In the genomic region with DNA sequence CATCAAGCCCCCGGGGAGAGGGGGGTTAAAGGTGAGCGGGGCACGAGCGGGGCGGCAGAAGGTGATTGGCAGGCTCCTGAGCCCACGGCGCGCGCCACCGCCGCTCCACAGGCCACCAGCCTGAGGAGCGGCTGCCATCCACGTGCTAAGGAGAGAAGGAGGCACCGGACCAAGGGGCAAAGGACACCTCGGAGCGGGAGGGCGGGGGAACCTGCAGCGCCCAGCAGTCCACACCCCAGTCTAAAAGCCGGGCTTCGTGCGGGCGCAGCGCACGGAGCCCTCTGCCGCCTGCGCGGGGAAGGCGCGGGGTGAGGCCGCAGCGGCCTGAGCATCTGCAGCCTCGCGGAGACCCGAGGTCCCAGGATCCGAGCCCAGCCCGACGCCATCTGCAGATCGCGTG, we compare ENCODE assay signal across 8 mouse cellular contexts. TPM values are rescaled to one million over a fixed set of nuclear protein-coding genes. Genes with fewer than 3 reads are reported as not detected.
DNase-seq lines count a peak whose midpoint lies in the region; ATAC-seq and TF ChIP-seq lines count a peak whose summit lies in the region.

A gene (plus strand): TSS at position 238 of the 400 bp plus-strand sequence.

- peaks cover 37% of the 10 kb centered on the region for H3K27me3 ChIP-seq in forebrain, embryonic 16.5 days (replicated peaks; ENCODE audit: control insufficient read depth, insufficient read depth, low read length)
- H3K27me3 ChIP-seq in intestine, embryonic 14.5 days (replicated peaks; ENCODE audit: control insufficient read depth, insufficient read depth, low read length), result peaks cover 53% of the 10 kb centered on the region
- H3K27me3 ChIP-seq in liver, embryonic 15.5 days, result peaks cover 68% of the 10 kb centered on the region

- H3K27ac ChIP-seq in layer of hippocampus, adult 2 months, result no peak within 1 kb of the TSS
- H3K27ac ChIP-seq in forebrain, embryonic 16.5 days (ENCODE audit: low read length), result no peak within 1 kb of the TSS
- no peak within 1 kb of the TSS for H3K27ac ChIP-seq in intestine, embryonic 14.5 days (ENCODE audit: low read depth)
- H3K27ac ChIP-seq in liver, embryonic 15.5 days (replicated peaks), result no peak within 1 kb of the TSS

- no peak within 1 kb of the TSS; the same call in 1 of the 2 replicates for H3K9ac ChIP-seq in forebrain, embryonic 16.5 days (replicated peaks; ENCODE audit: low read depth, low read length)
- H3K9ac ChIP-seq in intestine, embryonic 14.5 days (ENCODE audit: low read length), result no peak within 1 kb of the TSS
- H3K9ac ChIP-seq in liver, embryonic 15.5 days, result no peak within 1 kb of the TSS

- no peak within 1 kb of the TSS for H3K4me3 ChIP-seq in layer of hippocampus, adult 2 months
- 0 out of 2 replicates have a peak within 1 kb of the TSS, but pooled peaks have one; percentile 6 for H3K4me3 ChIP-seq in forebrain, embryonic 16.5 days (replicated peaks; ENCODE audit: low read length)
- no peak within 1 kb of the TSS for H3K4me3 ChIP-seq in intestine, embryonic 14.5 days (ENCODE audit: low read depth, low read length)
- H3K4me3 ChIP-seq in liver, embryonic 15.5 days (replicated peaks), result no peak within 1 kb of the TSS

- 0 out of 2 replicates have a peak, but pooled peaks have one; percentile 6 for TF ChIP-seq CTCF in layer of hippocampus, adult 2 months (conservative IDR thresholded peaks at IDR 0.05)

- H3K36me3 ChIP-seq in forebrain, embryonic 16.5 days (ENCODE audit: control insufficient read depth, insufficient read depth), result no peaks in the 10 kb centered on the region
- H3K36me3 ChIP-seq in intestine, embryonic 14.5 days (ENCODE audit: control insufficient read depth, insufficient read depth, low read length), result no peaks in the 10 kb centered on the region
- H3K36me3 ChIP-seq in liver, embryonic 15.5 days (replicated peaks), result no peaks in the 10 kb centered on the region

- peak within 1 kb of the TSS; percentile 25 for H3K4me2 ChIP-seq in forebrain, embryonic 16.5 days (ENCODE audit: low read length)
- H3K4me2 ChIP-seq in intestine, embryonic 14.5 days (ENCODE audit: low read length), result peak within 1 kb of the TSS; percentile 28
- peak within 1 kb of the TSS; percentile 23; the same call in 1 of the 2 replicates for H3K4me2 ChIP-seq in liver, embryonic 15.5 days

- H3K9me3 ChIP-seq in forebrain, embryonic 16.5 days (ENCODE audit: control insufficient read depth, low read length), result no peaks in the 10 kb centered on the region
- no peaks in the 10 kb centered on the region for H3K9me3 ChIP-seq in intestine, embryonic 14.5 days (ENCODE audit: control insufficient read depth, low read length)
- no peaks in the 10 kb centered on the region for H3K9me3 ChIP-seq in liver, embryonic 15.5 days (replicated peaks)

- 2% methylated on average over 39 of the region's 39 CpGs for WGBS in forebrain, embryonic 16.5 days
- 2% methylated on average over 39 of the region's 39 CpGs for WGBS in intestine, embryonic 14.5 days
- 5% methylated on average over 39 of the region's 39 CpGs for WGBS in liver, embryonic 15.5 days (ENCODE audit: insufficient replicate concordance)

- no peak for DNase-seq in layer of hippocampus, adult 2 months (ENCODE audit: low spot score in 2 of 2)
- DNase-seq in layer of hippocampus, adult 9-11 months, result no peak
- no peak for DNase-seq in intestine, embryonic 14.5 days (ENCODE audit: low spot score)
- DNase-seq in cerebellum, postnatal 14 days, result no peak
- DNase-seq in layer of hippocampus, postnatal 10 days (ENCODE audit: low spot score in 2 of 2), result no peak
- no peak for DNase-seq in layer of hippocampus, adult 9-10 months (ENCODE audit: low spot score)

- no peak for ATAC-seq in forebrain, embryonic 16.5 days
- peak; percentile 71 for ATAC-seq in intestine, embryonic 14.5 days (replicated peaks; ENCODE audit: low FRiP score, low TSS enrichment, low read depth)
- ATAC-seq in liver, embryonic 15.5 days (ENCODE audit: insufficient read depth), result no peak

- no peaks in the 10 kb centered on the region for H3K4me1 ChIP-seq in forebrain, embryonic 16.5 days (replicated peaks; ENCODE audit: control insufficient read depth, insufficient read depth, low read length)
- no peaks in the 10 kb centered on the region for H3K4me1 ChIP-seq in intestine, embryonic 14.5 days (replicated peaks; ENCODE audit: control insufficient read depth, insufficient read depth, low read length)
- H3K4me1 ChIP-seq in liver, embryonic 15.5 days (replicated peaks), result no peaks in the 10 kb centered on the region

RNA-seq across cellular contexts. Expression of the gene that starts here (rescaled TPM):
- total RNA-seq in layer of hippocampus, adult 2 months (2021), result 1 to 10 TPM; 6.2 to 6.7 TPM
- 0.68 and 0.76 TPM in 2 replicates for polyA plus RNA-seq in forebrain, embryonic 16.5 days (2015; fragmentation: Nextera tagmentation; extraction: Ambion mirVana)
- 5.2 and 6.4 TPM in 2 replicates for polyA plus RNA-seq in intestine, embryonic 14.5 days (2014; fragmentation: Nextera tagmentation; extraction: Ambion mirVana)
- 9.6 and 11.9 TPM in 2 replicates for polyA plus RNA-seq in liver, embryonic 15.5 days (2015; fragmentation: Nextera tagmentation; extraction: Ambion mirVana)
- 1 to 10 TPM; 3.6 to 4.4 TPM for total RNA-seq in layer of hippocampus, postnatal 10 days (2021)
